Mouse (Mus musculus) megakaryocyte, adult 5-6 weeks (primary cell): ENCODE data around the gene Zfp473. TPM values are rescaled to one million over a fixed set of nuclear protein-coding genes. Genes with fewer than 3 reads are reported as not detected.
A peak's percentile ranks its signal among the peaks of the same experiment; 100 is the strongest.
"Not testable (repeated sequence)": the region's sequence is repeated elsewhere in the genome, so short reads cannot be mapped to it uniquely, and the experiment has no call there.

Source experiments
- ATAC-seq: 2 replicates; pipeline ENCODE4 v1.8.0; 2016; ENCODE audit warnings: mild to moderate bottlenecking, inconsistent platforms; ENCODE audit not compliant: poor library complexity, severe bottlenecking
- total RNA-seq, 2 experiments: library from RNA; stranded (forward) in 1 of 2; stranded (reverse) in 1 of 2; fragments of 153-499, 151-499 nt in 1 of 2; fragments of 221-1000, 200-1000 nt in 1 of 2; gene quantifications; 2 replicates each; pipeline versions ENCODE4 v1.2.3 to v1.2.4; 2015 to 2017

Gene Zfp473
- total RNA-seq, 2 experiments from 2014 or later = 1.4 to 2.3 TPM

DNA sequence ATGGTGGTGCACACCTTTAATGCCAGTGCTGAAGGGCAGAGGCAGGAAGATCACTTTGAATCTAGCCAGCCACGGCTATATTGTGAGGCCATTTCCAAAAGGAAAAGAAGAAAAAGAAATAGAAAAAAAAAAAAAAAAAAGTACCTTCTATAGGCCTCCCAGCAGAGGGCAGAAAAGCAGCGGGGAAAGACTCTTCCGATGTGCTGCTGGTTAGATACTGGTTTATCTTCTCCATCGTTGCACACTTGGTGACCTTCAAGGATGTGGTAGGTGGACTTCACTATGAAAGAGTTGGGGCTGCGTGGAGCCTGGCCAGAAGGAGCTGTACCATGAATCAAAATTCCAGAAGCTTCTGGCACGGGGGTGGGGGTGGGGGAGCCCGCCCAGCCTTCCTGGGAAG is 26.5 kb downstream of the Zfp473 start:
- no peak for ATAC-seq

DNA sequence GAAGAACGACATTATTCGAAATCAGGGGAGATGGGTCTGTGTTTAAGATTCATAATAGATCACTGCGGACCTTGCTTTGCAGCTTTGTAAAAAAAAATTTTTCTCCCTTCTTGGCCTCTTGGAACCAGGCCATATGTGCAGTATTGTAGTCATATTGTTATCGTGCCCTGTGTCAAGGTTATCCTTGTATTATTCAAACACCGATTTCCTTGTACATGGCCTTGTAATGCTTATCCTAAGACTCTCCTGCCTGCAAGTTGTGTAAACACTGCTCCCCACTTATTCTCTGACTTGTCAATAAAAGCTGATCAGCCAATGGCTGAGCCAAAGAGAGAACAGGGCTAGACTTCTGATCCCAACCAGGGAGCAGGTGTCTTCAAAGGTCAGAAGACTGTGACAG is 28.8 kb downstream of the Zfp473 start:
- ATAC-seq = no peak

DNA sequence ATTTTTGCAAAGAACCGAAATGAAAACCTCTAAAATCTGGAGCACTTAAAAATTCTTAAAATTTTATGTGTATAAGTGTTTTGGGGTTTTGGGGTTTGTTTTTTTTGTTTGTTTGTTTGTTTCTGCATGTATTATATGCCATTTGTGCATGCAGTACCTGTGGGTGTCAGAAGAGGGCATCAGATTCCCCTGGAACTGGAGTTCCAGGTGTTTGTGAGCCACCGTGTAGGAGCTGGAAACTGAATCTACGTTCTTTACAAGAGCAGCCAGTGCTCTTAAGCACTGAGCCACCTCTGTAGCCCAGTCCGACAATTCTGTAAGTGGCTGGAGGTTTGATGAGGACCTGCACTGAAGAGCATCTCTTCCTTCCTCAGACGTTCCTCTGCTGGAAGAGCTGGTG is 41.0 kb downstream of the Zfp473 start:
- no peak for ATAC-seq

DNA sequence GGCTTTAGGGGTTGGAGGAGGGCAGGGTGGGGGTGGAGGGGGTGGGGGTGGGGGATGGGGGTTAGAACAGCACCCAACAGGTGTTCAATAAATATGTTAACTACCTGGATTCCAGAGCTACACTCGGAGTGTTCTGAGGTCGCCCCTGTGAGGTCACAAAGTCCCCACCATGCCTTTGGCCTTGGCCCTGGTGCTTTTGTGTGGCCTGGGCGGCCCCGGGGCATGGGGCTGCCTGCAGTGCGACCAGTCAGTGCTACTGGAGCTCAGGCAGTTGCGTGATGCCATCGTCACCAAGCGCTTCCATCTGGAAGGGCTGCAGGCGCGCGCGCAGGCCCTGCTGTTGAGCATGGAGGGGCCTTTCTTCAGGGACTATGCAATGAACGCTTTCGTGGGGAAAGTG is 42.3 kb downstream of the Zfp473 start, which contains the start of gene Izumo2:
Gene Izumo2, plus strand, starts transcription at position 169 of the 400 bp plus-strand sequence.
- ATAC-seq = no peak

DNA sequence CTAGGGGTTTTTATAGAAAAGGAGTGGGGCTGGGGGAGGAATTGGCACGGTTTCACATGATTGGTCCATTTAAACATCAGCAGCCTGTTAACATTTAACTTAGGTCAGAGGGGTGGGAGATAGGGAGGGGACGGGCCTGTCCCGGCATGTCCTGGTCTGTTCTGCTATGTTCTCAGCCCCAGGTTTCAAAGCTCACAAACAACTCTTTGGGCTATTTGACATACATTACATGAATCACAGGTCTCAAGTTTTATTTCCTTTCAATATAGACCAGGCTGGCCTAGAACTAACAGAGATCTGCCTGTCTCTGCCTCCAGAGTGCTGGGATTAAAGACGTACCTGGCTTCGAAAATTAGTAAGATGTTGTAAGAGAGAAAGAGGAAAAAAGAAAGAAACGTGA is 42.8 kb downstream of the Zfp473 start:
- not testable (repeated sequence) for ATAC-seq

DNA sequence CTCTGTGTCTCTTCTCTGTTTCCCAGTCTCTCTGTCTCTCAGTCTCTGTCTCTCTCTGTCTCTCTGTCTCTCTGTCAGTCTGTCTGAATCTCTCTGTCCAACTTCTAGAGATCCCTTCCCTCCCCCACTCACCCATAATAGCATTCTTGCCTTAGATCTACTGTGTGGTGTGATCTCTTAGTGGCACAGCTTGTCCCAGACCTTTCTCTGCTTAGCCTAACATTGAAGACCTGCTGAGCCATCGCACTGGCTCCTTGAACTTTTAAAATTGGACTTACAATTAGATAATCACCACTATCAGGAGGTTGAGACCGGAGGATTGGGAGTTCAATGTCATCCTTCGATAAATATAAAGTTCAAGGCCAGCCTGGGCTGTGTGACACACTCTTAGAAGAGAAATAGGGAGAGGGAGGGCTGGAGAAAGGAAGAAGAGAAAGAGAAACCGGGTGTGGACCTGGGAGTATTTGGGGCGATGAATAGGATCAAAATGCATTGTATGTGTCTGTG is 43.6 kb downstream of the Zfp473 start:
- no peak for ATAC-seq

DNA sequence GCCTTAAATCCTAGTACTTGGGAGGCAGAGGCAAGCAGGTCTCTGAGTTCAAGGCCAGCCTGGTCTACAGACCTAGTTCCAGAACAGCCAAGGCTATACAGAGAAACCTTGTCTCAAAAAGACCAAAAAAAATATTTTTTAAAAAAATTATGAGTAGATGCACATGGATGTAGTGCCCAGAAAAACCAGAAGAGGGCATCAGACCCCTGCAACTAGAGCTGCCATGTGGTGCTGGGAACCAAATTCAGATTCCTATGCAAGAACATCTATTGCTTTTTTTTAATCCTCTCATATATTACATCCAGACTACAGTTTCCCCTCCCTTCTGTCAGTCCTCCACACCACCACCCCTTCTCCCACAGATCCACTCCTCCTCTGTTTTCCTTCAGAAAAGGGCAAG is 44.5 kb downstream of the Zfp473 start:
- no peak for ATAC-seq

DNA sequence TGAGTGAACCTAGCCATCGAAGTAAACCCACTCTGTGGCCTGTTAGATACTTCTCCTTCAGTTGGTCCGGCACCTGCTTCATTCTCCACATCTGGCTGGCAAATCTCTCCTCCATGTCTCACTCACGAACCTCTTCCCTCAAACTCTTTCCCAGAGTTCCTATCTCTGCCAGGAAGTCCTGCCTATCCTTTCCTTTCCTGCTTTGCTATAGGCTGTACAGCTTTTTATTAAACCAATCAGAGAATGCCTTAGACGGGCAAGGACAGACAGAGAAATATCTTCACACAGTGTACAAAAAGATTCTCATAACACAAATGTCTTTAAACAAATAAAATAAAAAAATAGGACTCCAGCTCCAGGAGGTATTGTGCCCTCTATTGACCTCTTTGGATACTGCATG is 45.8 kb downstream of the Zfp473 start:
- no peak for ATAC-seq

DNA sequence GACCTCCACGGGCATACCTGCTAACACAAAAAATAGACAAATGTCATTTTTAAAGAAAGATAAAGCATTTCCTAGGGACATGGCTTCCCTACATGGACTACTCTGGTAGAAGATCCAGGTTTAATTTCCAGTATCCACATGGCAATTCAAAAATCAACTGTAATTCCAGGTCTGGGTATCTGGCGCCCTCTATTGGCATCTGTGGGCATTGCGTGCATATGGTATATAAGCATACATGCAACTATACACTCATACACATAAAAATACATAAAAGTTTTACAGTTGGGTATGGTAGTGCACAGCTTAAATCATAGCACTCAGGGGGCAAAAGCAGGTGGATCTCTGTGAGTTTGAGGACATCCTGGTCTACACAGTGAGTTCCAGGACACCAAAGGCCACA is 46.5 kb downstream of the Zfp473 start:
- no peak for ATAC-seq

DNA sequence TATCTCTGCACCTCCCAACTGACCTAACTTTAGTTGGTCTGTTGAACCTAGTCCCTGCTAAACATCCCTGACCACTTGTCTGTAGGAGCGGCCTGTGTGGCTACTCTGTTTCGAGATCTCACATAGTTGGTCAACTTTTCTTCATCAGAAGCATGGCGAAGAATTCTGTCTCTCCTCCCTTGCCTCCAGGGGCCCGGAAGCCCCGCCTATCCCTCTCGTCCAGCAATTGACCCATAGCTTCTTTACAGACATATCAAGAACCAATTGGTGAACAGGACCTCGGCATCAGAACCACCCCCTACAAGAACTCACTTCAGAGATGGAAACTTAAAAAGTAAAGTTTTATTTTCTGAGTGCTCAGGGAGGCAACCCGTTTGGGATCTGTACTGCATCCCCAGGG is 47.9 kb downstream of the Zfp473 start:
- ATAC-seq = no peak

DNA sequence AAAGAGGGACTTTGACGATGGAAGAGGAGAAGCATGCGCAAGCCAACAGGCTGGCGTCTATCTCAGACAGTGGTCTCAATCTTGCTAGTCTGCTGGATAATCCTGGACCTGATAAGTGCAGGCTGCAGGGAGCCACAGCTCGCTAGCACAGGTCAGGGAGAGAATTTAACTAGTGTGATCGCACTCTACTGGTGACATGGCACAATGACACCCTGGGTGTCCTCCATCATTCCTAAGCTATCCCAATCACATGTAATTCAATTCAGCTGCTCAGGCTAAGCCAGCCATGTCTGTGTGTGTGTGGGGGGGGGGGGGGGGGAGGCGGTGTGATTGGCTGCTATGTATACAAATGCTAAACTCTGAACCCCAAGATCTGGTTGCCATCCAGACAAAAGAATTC is 48.9 kb downstream of the Zfp473 start:
- ATAC-seq = 0 out of 2 replicates have a peak, but pooled peaks have one; percentile 21

DNA sequence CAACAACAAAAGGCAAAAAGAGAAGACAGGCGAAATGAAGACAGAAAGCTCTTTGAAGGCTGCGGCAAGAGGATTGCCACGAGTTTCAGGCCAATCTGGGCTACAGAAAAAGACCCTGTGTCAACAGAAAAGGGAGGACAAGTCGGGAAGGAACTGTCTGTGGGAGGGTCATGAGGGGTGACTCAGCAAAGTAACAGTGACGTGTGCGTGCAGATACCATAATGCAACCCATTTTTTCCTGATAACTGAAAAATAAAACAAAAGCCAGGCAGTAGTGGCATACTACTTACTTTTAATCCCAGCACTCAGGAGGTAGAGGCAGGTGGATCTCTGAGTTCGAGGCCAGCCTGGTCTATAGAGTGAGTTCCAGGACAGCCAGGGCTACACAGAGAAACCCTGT is 52.9 kb downstream of the Zfp473 start:
- no peak for ATAC-seq

DNA sequence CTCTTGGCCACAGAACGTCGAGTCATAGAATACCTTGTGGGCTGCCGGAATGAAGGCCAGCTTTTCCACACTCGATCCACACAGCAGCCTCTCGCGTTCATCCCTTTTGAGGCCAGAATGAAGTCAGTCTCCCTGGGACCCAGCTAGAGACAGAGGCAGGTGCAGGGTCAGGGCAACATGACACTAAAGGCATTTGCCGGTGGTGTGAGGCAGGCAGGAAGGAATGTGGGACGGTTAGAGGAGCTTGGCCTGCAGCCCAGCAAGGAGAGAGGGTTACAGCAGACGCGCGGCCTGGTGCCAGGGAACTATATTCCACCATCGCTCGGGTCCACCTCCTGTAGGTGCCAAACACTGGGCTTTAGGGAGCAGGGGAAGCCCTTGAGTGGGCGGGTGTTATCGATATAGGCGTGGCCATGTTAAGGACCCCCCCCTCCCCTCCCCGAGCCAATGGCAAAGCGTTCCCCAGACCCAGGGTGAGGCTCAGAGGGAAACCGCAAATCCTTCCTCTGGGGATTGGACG is 53.6 kb downstream of the Zfp473 start:
- no peak for ATAC-seq

DNA sequence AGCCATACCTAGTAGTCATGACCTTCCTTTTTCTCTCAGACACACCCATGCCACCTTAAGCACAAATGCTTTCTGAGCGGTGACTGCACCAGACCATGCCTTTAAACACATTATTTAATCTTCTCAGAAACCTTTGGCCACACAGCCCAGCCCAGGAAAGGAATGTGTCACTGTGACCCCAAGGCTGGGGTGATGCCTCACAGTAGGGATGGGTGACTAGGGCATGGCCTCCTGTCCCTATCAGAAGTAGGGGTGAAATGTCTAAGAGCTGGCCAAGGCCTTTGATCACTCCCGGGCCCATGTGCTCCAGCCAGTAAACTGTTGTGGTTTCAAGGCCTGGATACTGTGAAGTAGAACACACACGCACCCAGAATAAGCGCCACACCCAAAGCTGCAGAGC is 55.6 kb downstream of the Zfp473 start:
- no peak for ATAC-seq

DNA sequence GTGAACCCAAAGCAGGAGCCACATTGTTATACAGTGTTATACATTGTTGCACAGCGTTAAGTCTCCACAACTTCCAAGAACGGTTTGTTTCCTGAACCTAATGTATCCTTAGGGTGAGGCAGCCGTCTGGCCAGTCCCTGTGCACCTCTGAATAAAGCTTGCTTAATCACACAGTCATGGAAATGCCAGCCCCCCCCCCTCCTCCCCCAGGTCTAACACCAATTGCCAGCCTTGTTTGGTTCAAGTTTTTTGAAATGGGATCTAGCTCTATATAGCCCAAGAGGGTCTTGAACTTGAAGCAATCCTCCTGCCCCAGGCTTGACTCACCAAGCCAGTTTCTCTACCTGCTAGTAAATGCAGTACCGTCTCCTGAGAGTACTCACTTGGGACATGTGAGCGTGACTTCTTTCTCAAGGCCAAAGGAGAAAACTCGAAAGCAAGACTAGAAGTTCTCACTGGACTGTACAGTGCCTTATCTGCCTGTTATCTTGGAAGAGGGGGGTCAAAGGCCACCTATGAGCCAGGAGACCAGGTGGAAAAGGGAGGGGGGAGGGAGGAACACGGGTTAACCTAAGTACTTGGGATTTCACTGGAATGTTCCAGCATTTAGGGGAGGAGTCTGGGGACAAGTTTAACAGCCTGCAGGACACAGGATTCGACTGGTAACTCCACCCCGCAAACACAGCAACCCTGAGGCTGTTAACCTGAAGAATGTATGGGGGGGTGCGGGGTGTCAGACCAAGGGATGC is 57.2 kb downstream of the Zfp473 start:
- ATAC-seq = no peak

DNA sequence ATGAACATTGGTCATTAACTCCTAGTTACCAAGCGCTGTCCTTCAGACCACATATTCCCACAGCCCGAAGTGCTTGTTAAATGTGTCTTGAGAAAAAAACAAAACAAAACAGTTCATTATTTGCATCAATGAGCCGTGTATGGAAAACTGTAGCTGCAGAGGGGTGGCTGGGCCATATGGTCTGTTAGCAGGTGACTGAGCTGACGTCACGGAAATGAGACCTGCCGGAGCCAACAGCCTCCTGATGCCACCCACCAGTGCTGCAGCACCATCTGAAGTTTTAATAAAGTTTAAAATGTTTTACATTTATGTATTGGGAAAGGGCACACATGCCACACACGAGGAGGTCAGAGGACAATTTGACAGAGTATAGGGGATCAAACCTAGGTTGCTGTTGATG is 61.5 kb downstream of the Zfp473 start:
- ATAC-seq = no peak

DNA sequence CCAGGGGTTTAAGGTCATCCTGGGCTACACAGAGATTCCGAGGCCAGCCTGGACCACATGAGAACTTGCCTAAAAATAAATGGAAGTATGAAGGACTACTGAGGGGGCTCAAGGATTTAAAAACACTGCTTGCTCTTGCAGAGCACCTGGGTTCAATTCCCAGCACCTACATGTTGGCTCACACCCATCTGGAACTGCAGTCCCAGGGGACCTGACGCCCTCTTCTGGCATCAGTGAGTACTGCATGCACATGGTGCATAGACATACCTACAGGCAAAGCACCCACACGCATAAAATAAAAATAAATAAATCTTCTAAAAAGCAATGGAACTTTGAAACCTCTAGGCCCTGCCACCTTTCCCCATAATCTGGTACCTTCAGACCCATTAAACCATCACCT is 62.0 kb downstream of the Zfp473 start:
- no peak for ATAC-seq

DNA sequence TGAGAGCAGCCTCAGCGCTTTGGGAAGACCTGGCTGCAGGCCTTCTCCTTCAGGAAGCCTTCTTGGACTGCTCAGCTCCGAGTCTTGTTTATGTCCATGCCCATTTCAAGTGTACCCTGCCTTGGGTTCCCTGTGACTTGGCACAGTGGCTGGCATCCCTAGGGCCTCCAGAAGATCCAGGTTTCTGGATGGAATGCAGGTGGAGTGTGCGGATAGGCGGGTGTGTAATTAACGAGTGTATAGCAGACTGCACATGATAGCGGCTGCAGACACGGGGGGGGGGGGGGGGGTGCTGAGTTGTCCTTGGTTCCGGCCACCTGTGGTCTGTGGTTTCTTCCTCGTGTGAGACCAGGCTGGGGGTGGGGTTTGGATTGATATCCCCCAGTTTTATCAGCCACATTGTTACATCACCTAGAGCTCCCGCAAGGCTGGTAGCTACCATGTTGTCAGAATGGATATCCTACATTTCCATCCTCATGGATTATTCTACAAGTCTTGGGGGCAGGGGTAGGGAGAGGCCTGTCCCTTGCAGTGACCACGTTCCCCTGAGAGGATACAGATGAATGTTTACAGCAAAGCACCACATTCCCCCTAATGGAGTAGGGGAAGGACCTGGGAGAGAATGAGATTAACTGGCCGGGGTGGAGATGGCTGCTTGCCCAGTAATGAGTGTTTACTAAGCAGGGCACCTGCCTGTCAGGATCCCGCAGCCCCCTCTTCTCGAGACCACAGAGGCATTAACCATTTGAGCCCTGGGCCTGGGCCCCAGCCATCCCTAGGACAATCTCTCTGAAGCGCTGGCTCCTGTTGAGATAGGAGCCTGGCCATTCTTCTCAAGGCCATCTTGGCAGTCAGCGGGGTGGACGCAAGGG is 65.1 kb downstream of the Zfp473 start:
- ATAC-seq = 0 out of 2 replicates have a peak, but pooled peaks have one; percentile 33

DNA sequence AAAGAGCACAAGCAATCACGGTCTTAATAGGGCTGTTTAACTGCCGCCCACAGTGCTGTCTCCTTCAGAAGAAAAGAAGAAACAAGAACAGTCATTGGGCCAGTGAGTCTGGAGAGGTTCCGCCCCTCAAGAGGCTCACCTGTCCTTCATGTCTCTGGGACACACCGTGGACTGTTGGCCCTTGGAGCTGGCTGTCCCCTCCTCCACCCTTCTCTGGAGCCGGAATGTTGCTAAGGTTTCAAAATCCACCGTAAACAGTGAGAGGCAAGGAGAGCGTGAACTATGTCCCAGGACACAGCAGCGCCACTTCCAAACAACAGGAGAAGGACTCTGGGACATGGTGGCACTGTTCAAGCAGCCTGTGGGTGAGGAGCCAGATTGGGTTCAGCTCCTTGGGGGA is 67.2 kb downstream of the Zfp473 start:
- ATAC-seq = no peak
